Mouse (Mus musculus): ENCODE data around the gene Dspp. TPM values are rescaled to one million over a fixed set of nuclear protein-coding genes. Genes with fewer than 3 reads are reported as not detected.

Gene Dspp
- polyA plus RNA-seq, 1 experiment from 2014 or later: not detected

DNA sequence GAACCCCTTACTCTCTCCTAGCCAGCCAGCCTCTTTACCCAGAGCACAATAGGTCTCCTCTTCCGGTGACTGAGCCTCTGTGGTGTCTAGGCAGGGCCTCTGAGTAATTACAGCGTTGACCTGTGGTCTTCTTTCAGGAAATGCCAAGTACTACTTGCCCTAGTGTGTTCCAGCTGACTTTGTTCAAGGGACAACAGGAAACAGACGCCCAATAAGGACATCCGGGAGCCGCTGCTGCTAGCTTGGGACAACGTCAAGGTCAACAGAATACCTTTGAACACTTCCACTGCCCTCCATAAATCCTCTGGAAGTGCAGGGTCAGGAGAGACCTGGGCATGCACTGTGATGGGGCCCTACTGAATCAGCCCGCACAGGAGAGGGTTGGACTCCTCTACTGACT lies 21.2 kb upstream of the Dspp start:
- Histone ChIP-seq H3K4me1 (no peaks in the 10 kb centered on the region), H3K4me2 (replicated peaks) (no peak overlapping the region), H3K4me3 (no peak overlapping the region), H3K36me3 (no peaks in the 10 kb centered on the region), H3K27me3 (no peaks in the 10 kb centered on the region), H3K9ac (no peak overlapping the region), H3K27ac (no peak overlapping the region), H3K9me3 (no peaks in the 10 kb centered on the region)
- no peak for ATAC-seq (ENCODE audit: insufficient number of reproducible peaks, insufficient read depth, low FRiP score, low TSS enrichment)
- WGBS: 36% methylated on average over 7 of the region's 7 CpGs

DNA sequence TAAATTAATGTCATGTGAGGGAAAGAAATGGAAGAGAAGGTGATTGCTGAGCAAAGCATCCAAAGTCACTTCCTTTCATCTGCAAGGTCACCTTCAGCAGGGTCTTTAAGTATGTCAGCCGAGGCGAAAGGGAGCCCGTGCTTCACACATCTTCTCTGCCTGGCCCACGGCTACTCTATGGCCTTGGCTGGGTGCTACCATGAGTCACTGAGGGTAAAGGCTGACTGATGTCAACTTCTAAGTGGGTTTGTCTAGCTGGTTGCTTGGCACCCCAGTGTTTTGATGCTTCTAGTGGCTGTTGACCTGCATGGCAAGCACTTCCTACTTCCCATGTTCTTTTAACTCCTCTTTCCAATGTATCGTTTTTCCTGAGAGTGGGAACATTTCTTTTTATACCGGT lies 20.3 kb upstream of the Dspp start:
- Histone ChIP-seq H3K27me3 (no peaks in the 10 kb centered on the region), H3K9me3 (no peaks in the 10 kb centered on the region), H3K4me2 (replicated peaks) (no peak overlapping the region), H3K4me1 (no peaks in the 10 kb centered on the region), H3K27ac (no peak overlapping the region), H3K4me3 (no peak overlapping the region), H3K9ac (no peak overlapping the region), H3K36me3 (no peaks in the 10 kb centered on the region)
- WGBS: 92% methylated on average over 6 of the region's 6 CpGs
- ATAC-seq (ENCODE audit: insufficient number of reproducible peaks, insufficient read depth, low FRiP score, low TSS enrichment): no peak

DNA sequence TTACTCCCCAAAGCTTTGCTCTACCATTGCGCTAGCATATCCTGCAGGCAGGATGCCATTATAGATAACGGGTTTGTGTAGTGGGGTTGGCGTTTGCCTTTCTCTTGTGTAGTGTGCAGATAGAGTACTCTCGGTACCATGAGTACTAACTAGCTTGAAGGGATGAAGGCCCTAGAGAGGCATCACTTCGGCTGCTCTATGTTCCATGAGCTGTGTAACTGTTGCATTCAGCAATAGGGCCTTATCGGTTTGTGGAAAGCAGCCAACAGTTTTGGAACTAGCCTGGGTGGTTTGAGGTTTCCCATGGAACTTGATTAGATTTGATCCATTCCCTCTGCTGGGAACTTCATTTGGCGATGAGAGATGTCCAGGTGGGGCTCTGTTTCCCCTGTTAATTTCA lies 12.8 kb upstream of the Dspp start:
- H3K9me3 ChIP-seq: no peaks in the 10 kb centered on the region
- no peak overlapping the region for H3K4me2 ChIP-seq (replicated peaks)
- no peaks in the 10 kb centered on the region; the same call in 1 of the 2 replicates for H3K4me1 ChIP-seq
- H3K9ac ChIP-seq: no peak overlapping the region
- no peak for ATAC-seq (ENCODE audit: insufficient number of reproducible peaks, insufficient read depth, low FRiP score, low TSS enrichment)
- WGBS: 93% methylated on average over 7 of the region's 7 CpGs
- no peaks in the 10 kb centered on the region for H3K36me3 ChIP-seq
- no peak overlapping the region for H3K27ac ChIP-seq
- H3K4me3 ChIP-seq: no peak overlapping the region
- H3K27me3 ChIP-seq: no peaks in the 10 kb centered on the region

DNA sequence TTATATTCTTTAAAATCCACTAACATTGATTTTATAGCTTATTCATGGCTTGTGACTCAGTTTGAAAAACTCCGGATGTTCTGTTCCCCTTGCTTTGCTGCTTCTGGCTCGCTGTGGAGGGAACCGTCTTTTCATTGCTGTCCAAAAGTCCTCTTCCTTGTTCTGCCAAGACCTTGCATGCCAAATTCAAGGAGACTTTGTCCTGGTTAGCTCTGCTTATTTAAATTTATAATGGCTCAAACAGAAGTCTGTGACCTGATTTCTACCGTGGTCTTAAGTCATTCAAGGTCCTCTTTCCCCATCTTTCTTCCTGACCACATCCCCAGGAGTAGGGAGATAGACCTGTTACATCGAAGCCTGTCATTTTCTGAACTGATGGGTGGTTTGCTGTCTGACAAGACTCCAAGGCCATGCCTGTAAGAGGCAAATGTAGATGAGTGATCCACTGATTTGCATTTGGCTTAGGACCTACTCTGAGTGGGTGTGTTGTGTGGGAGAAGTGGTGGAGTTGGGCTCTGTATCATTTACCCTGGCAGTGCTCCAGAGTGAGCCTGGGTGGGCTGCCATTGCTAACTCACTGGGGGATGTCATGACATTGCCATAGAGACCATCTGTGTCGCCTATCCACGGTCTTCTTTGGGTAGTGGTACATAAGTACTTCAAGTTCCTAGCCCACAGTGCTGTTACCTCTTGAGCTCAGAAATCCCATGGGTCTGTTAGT lies 12.0 kb upstream of the Dspp start:
- no peak overlapping the region for H3K27ac ChIP-seq
- H3K9me3 ChIP-seq: no peaks in the 10 kb centered on the region
- no peaks in the 10 kb centered on the region for H3K36me3 ChIP-seq
- no peak overlapping the region for H3K4me2 ChIP-seq (replicated peaks)
- ATAC-seq (ENCODE audit: insufficient number of reproducible peaks, insufficient read depth, low FRiP score, low TSS enrichment): no peak
- WGBS: 85% methylated on average over 7 of the region's 7 CpGs
- H3K9ac ChIP-seq: no peak overlapping the region
- H3K27me3 ChIP-seq: no peaks in the 10 kb centered on the region
- H3K4me1 ChIP-seq: no peaks in the 10 kb centered on the region; the same call in 1 of the 2 replicates
- H3K4me3 ChIP-seq: no peak overlapping the region

DNA sequence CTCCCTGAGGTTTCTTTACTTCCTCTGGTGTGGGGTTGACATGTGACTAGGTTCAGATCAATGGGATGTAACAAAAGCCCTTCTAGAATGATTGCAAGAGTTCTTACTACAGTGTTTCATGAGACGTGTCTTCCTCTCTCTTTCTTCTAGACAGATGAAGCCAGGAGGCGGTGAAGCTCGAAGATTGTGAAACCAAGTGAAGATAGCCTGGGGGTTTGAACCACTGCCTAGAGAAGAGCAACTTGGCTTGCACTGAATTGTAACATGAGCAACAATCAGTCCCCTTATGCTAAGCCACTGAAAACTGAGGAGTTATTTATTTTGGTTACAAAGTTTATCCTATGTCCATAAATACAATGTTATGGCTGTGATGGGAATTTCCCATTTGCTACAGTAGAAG lies 9.9 kb upstream of the Dspp start:
- WGBS: 65% methylated on average over 3 of the region's 3 CpGs
- Histone ChIP-seq H3K27ac (no peak overlapping the region), H3K9me3 (no peaks in the 10 kb centered on the region), H3K4me2 (replicated peaks) (no peak overlapping the region), H3K27me3 (no peaks in the 10 kb centered on the region), H3K36me3 (no peaks in the 10 kb centered on the region), H3K4me1 (peaks cover 3% of the 10 kb centered on the region), H3K4me3 (no peak overlapping the region), H3K9ac (no peak overlapping the region)
- no peak for ATAC-seq (ENCODE audit: insufficient number of reproducible peaks, insufficient read depth, low FRiP score, low TSS enrichment)

DNA sequence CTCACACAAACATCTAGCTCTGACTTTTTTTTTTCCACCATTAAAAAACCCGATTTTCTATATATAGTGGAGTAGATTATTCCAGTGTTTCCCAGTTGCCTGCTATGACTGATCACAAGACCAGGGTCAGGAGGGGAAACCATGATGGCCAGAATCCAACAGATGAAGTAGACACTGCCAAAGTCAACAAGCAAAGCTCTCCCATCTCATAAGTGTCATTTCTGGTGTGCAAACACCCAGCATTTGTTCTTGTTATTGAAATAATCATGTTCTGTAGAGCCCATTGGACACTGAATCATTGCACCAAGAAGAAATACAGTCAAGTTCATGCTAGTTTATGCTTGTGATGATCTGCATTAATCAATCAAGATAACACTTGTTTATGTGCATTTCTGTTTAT lies 9.1 kb upstream of the Dspp start:
- H3K9me3 ChIP-seq: no peaks in the 10 kb centered on the region
- no peak overlapping the region for H3K4me2 ChIP-seq (replicated peaks)
- no peak for ATAC-seq (ENCODE audit: insufficient number of reproducible peaks, insufficient read depth, low FRiP score, low TSS enrichment)
- no peak overlapping the region for H3K4me3 ChIP-seq
- H3K9ac ChIP-seq: no peak overlapping the region
- no peak overlapping the region for H3K27ac ChIP-seq
- no peaks in the 10 kb centered on the region for H3K36me3 ChIP-seq
- WGBS: 74% methylated on average over 1 of the region's 1 CpGs
- H3K4me1 ChIP-seq: peaks cover 3% of the 10 kb centered on the region
- no peaks in the 10 kb centered on the region for H3K27me3 ChIP-seq

DNA sequence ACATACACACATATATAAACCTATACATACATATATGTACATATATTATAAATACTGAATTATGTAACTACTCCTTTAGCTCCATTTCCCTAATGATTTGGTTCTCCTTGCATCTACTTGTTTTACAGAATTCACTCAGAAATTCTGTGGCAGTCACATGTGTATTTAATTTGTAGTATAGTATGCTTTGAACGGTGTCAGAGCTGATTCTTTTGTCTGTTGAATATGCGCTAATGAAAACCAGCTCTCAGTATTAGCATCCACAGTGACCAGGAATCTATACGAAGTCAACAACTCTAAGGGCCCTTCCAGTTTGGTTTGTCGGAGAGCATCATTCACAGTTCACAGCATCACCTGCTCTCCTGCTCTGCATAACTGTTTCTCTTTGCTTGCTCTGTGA lies 7.0 kb upstream of the Dspp start:
- H3K4me3 ChIP-seq: no peak overlapping the region
- no peaks in the 10 kb centered on the region for H3K36me3 ChIP-seq
- no peaks in the 10 kb centered on the region for H3K9me3 ChIP-seq
- H3K27ac ChIP-seq: no peak overlapping the region
- H3K4me2 ChIP-seq (replicated peaks): no peak overlapping the region
- no peak overlapping the region for H3K9ac ChIP-seq
- ATAC-seq (ENCODE audit: insufficient number of reproducible peaks, insufficient read depth, low FRiP score, low TSS enrichment): no peak
- peaks cover 3% of the 10 kb centered on the region for H3K4me1 ChIP-seq
- no peaks in the 10 kb centered on the region for H3K27me3 ChIP-seq
- 44% methylated on average over 4 of the region's 4 CpGs for WGBS

DNA sequence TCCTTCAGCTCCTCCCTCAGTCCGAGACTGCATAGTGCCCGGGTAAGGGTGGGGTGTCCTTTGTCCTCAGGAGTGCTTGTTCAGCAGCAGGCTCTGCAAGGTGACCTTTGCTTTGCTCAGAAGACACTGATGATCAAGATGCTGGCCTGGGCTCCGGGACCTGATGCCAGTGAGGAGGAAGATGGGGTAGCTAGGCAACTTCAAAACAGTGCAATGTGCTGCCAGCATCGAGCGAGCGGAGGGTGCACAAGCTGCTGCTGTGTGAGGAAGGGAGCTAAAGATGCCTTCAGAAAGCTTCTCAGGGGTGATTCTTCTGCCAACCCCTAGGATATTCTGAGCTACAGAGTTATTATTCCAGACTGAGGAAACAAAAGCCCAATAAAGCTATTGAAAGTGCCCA lies 2.6 kb downstream of the Dspp start:
- no peak overlapping the region for H3K9ac ChIP-seq
- H3K4me3 ChIP-seq: no peak overlapping the region
- no peaks in the 10 kb centered on the region for H3K4me1 ChIP-seq
- H3K27ac ChIP-seq: no peak overlapping the region
- 81% methylated on average over 6 of the region's 6 CpGs for WGBS
- H3K36me3 ChIP-seq: no peaks in the 10 kb centered on the region
- H3K27me3 ChIP-seq: no peaks in the 10 kb centered on the region
- no peak for ATAC-seq (ENCODE audit: insufficient number of reproducible peaks, insufficient read depth, low FRiP score, low TSS enrichment)
- no peak overlapping the region for H3K4me2 ChIP-seq (replicated peaks)
- peaks cover 8% of the 10 kb centered on the region for H3K9me3 ChIP-seq

DNA sequence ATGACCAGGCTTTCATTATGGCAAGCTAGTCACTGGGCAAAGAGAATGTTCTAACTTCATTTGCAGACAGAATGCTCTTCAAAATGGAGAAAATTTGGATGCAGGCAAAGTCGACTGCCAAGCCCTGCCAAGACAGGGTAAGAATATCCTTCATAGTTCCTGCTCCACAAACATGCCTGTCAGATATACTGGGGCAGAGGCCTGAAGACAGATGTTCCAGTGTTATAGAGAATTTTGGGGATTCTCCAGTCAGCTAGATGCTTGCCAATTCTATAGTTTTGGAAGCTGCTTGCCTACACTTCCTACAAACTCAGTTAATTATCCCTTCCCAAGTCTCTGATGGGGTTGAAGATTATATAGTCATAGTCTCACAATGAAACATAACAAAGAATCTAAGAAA lies 13.2 kb downstream of the Dspp start:
- Histone ChIP-seq H3K4me2 (replicated peaks) (no peak overlapping the region), H3K9ac (no peak overlapping the region), H3K9me3 (no peaks in the 10 kb centered on the region), H3K4me1 (no peaks in the 10 kb centered on the region), H3K4me3 (no peak overlapping the region), H3K27ac (no peak overlapping the region), H3K27me3 (no peaks in the 10 kb centered on the region), H3K36me3 (no peaks in the 10 kb centered on the region)
- no peak for ATAC-seq (ENCODE audit: insufficient number of reproducible peaks, insufficient read depth, low FRiP score, low TSS enrichment)
- 70% methylated on average over 1 of the region's 1 CpGs for WGBS

DNA sequence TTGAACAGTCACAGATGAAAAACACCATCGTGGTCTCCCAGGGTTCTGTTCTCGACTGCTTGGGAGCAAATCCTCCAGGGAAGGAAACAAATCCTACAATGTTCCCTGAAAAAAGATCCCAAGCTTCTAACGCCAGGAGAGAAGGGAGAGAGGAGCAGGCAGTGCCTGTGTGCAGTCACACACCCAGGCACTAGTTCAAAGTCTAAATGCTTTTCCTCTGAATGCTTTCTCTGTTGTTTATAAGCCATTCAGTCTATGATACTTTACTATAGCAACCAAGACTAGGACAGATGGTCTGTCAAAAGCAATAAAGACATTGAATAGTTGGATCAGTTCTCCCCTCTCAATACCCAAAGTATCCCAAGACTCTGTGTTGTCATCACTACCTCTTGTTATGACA lies 16.8 kb downstream of the Dspp start:
- H3K36me3 ChIP-seq: no peaks in the 10 kb centered on the region
- H3K4me2 ChIP-seq (replicated peaks): no peak overlapping the region
- H3K9ac ChIP-seq: no peak overlapping the region
- no peaks in the 10 kb centered on the region for H3K4me1 ChIP-seq
- no peaks in the 10 kb centered on the region for H3K9me3 ChIP-seq
- ATAC-seq (ENCODE audit: insufficient number of reproducible peaks, insufficient read depth, low FRiP score, low TSS enrichment): no peak
- no peaks in the 10 kb centered on the region for H3K27me3 ChIP-seq
- no peak overlapping the region for H3K27ac ChIP-seq
- H3K4me3 ChIP-seq: no peak overlapping the region
- 65% methylated on average over 3 of the region's 3 CpGs for WGBS

DNA sequence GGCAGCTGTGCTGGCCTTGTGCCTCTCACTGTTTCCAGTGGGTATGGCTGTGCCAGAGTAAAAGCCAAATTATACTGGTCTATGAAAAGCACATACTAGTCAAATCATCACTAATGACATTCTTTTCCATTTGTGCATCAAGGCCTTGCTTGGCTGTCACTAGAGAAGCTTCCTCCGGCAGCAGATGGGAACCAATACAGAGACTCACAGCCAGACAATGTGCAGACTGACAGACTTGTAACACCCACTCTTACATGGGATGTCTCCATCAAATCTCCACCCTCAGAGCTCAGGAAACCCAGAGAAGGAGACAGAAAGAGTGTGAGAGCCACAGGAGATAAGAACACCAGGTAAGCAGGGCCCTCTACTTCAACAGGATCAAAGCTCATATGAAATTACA lies 24.6 kb downstream of the Dspp start:
- H3K4me1 ChIP-seq: no peaks in the 10 kb centered on the region
- WGBS: 85% methylated on average over 1 of the region's 1 CpGs
- ATAC-seq (ENCODE audit: insufficient number of reproducible peaks, insufficient read depth, low FRiP score, low TSS enrichment): no peak
- no peaks in the 10 kb centered on the region for H3K36me3 ChIP-seq
- no peaks in the 10 kb centered on the region for H3K9me3 ChIP-seq
- H3K27me3 ChIP-seq: no peaks in the 10 kb centered on the region
- H3K27ac ChIP-seq: no peak overlapping the region
- no peak overlapping the region for H3K9ac ChIP-seq
- H3K4me3 ChIP-seq: no peak overlapping the region
- H3K4me2 ChIP-seq (replicated peaks): no peak overlapping the region

DNA sequence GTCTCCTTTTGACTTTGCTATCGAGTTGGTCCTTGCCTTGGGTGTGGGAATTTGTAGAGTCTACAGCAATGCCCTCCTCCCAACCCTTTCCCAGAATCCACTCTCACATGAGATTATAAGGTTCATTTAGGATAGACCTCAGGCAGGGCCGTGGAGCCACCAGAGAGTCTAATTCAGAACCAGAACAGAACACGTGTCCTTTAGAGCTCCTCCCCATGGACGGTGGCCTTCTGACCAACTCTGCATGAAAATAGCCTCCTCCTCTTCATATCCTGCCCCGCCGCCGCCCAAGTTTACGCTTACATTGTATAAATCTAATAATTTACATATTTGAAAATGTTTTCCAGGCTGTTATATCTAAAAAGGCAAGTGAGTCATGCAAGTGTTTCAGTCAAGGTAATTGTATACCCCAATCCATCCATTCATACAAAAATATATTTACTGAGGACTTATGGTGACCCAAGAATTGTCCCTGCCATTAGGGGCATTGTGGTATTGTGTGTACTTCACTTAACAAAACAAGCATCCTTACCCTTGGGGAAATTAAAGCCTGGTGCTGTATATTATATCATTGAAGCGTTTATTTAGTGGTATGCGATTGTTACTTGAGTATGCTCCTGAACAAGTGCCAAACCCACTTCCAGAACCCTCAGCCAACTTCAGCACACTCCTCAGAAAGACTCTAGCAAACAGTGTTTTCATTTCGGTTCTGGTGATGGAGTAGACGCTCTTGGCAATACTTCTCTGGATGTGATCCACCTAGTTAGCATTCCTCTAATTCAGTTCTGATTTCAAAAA lies 30.8 kb downstream of the Dspp start:
- no peak overlapping the region for H3K9ac ChIP-seq
- H3K27ac ChIP-seq: no peak overlapping the region
- WGBS: 88% methylated on average over 12 of the region's 12 CpGs
- no peaks in the 10 kb centered on the region for H3K9me3 ChIP-seq
- H3K4me3 ChIP-seq: no peak overlapping the region
- no peaks in the 10 kb centered on the region for H3K27me3 ChIP-seq
- ATAC-seq (ENCODE audit: insufficient number of reproducible peaks, insufficient read depth, low FRiP score, low TSS enrichment): no peak
- H3K4me2 ChIP-seq (replicated peaks): no peak overlapping the region
- H3K36me3 ChIP-seq: no peaks in the 10 kb centered on the region
- H3K4me1 ChIP-seq: no peaks in the 10 kb centered on the region
